Mouse (Mus musculus): Measurements from ENCODE around the gene Nexmif.
"Not testable (repeated sequence)": the region's sequence is repeated elsewhere in the genome, so short reads cannot be mapped to it uniquely, and the experiment has no call there.

Nexmif gene

GRCm38 (mm10) chrX:104200736-104201591 lies at the start of gene Nexmif:
TSS of gene Nexmif (minus strand) at chrX:104201185.
- DNase-seq (ENCODE audit: low spot score in 2 of 2), result peak in 1 of 2 experiments; percentile 4

GRCm38 (mm10) chrX:104208701-104209100 lies 7.7 kb upstream of the Nexmif start:
- DNase-seq (ENCODE audit: low spot score in 2 of 2), result no peak

- no peak for DNase-seq (ENCODE audit: low spot score in 2 of 2)
These were observed 681 bp upstream of the Nexmif start for GRCm38 (mm10) chrX:104201592-104202139.

GRCm38 (mm10) chrX:104200388-104200735 lies 623 bp downstream of the Nexmif start:
- peak in 1 of 2 experiments; percentile 2 for DNase-seq (ENCODE audit: low spot score in 2 of 2)

GRCm38 (mm10) chrX:104199611-104200387 lies 1.2 kb downstream of the Nexmif start:
- peak in 1 of 2 experiments; percentile 7 for DNase-seq (ENCODE audit: low spot score in 2 of 2)

GRCm38 (mm10) chrX:104199070-104199469 lies 1.9 kb downstream of the Nexmif start:
- DNase-seq (ENCODE audit: low spot score in 2 of 2), result no peak

- DNase-seq (ENCODE audit: low spot score in 2 of 2), result no peak
These were observed 4.4 kb downstream of the Nexmif start for GRCm38 (mm10) chrX:104196561-104196960.

- peak in 1 of 2 experiments; percentile 11 for DNase-seq (ENCODE audit: low spot score in 2 of 2)
These were observed 21.7 kb downstream of the Nexmif start for GRCm38 (mm10) chrX:104179257-104179656.

- no peak for DNase-seq (ENCODE audit: low spot score in 2 of 2)
These were observed 50.9 kb downstream of the Nexmif start for GRCm38 (mm10) chrX:104150072-104150471.

- not testable (repeated sequence) for DNase-seq (ENCODE audit: low spot score in 2 of 2)
These were observed 85.7 kb downstream of the Nexmif start for GRCm38 (mm10) chrX:104115266-104115665.

GRCm38 (mm10) chrX:104114596-104114995 lies 86.4 kb downstream of the Nexmif start:
- DNase-seq (ENCODE audit: low spot score in 2 of 2), result no peak

GRCm38 (mm10) chrX:104054848-104055247 lies 146.1 kb downstream of the Nexmif start:
- DNase-seq (ENCODE audit: low spot score in 2 of 2), result no peak

GRCm38 (mm10) chrX:104040276-104040675 lies 160.7 kb downstream of the Nexmif start:
- DNase-seq (ENCODE audit: low spot score in 2 of 2), result no peak

- no peak for DNase-seq (ENCODE audit: low spot score in 2 of 2)
These were observed 167.1 kb downstream of the Nexmif start for GRCm38 (mm10) chrX:104033843-104034242.

- DNase-seq (ENCODE audit: low spot score in 2 of 2), result peak; percentile 9 to 15
These were observed 168.2 kb downstream of the Nexmif start for GRCm38 (mm10) chrX:104032756-104033155.

Measured in thymus, postnatal 10 days (tissue).